Mouse (Mus musculus) liver, postnatal 0 days (tissue): ENCODE measurements around the gene Lhfp.

ENCODE experiments used
- CTCF ChIP-seq: sonication (generic); IDR thresholded peaks from 2 replicates; pipeline ENCODE4 v1.5.1; 2016; ENCODE audit warnings: antibody characterized with exemption, low read depth
- EP300 ChIP-seq: IDR thresholded peaks from 2 replicates; pipeline ENCODE4 v1.6.1; 2016; ENCODE audit warnings: antibody characterized with exemption, low read depth, mild to moderate bottlenecking

- TF ChIP-seq CTCF (no peak), EP300 (no peak)
Observed at GRCm38 (mm10) chr3:53068399-53068798, 27.1 kb downstream of the Lhfp start.
